Comparison of ENCODE assay signal across 9 mouse cellular contexts in genomic region chr2:156515565-156516185, GRCm38 (mm10). TPM values are rescaled to one million over a fixed set of nuclear protein-coding genes. Genes with fewer than 3 reads are reported as not detected.
DNase-seq lines count a peak whose midpoint lies in the region; ATAC-seq and TF ChIP-seq lines count a peak whose summit lies in the region.
"Had no signal": no experiment of that assay in that cellular context is flagged by ENCODE, and none has a peak within 500 bp of the region (broad histone marks: within the 10 kb centered on the region; RNA-seq: fewer than 3 reads in every experiment).

No protein-coding gene starts in this region.

- no peak overlapping the region for H3K9ac ChIP-seq in heart, postnatal 0 days (replicated peaks; ENCODE audit: low read depth, low read length)

- H3K9me3 ChIP-seq in heart, postnatal 0 days (replicated peaks; ENCODE audit: control insufficient read depth, low read length) = no peaks in the 10 kb centered on the region

- no peak overlapping the region for H3K4me3 ChIP-seq in bone marrow macrophage, adult 2 months (ENCODE audit: insufficient read depth, low read length)
- H3K4me3 ChIP-seq in embryonic fibroblast, embryonic 13.5 days (ENCODE audit: insufficient read depth, low read length) = no peak overlapping the region
- no peak overlapping the region for H3K4me3 ChIP-seq in heart, postnatal 0 days (ENCODE audit: low read depth, low read length)
- H3K4me3 ChIP-seq in thymus, adult 2 months (ENCODE audit: control insufficient read depth, insufficient read depth, low read length) = no peak overlapping the region
- H3K4me3 ChIP-seq: erythroblast, embryonic 14.5 days had no signal

- TF ChIP-seq POLR2A in bone marrow macrophage, adult 2 months (IDR thresholded peaks at IDR 0.05; ENCODE audit: borderline replicate concordance, low read depth, low read length) = no peak
- TF ChIP-seq POLR2A in embryonic fibroblast, embryonic 13.5 days (IDR thresholded peaks at IDR 0.05; ENCODE audit: low read depth, low read length) = no peak
- TF ChIP-seq POLR2A in thymus, adult 2 months (IDR thresholded peaks at IDR 0.05; ENCODE audit: control insufficient read depth, extremely low read depth, insufficient read depth, low read length, poor library complexity) = no peak

- H3K27me3 ChIP-seq in heart, postnatal 0 days (ENCODE audit: control insufficient read depth, insufficient read depth, low read length) = no peaks in the 10 kb centered on the region
- no peaks in the 10 kb centered on the region for H3K27me3 ChIP-seq in thymus, adult 2 months (ENCODE audit: control insufficient read depth, insufficient read depth, low read length)

- TF ChIP-seq EP300 in heart, postnatal 0 days (IDR thresholded peaks at IDR 0.05; ENCODE audit: low read depth) = no peak

- 18% methylated on average over 7 of the region's 7 CpGs for WGBS in heart, postnatal 0 days
- 24% methylated on average over 7 of the region's 7 CpGs for WGBS in thymus, adult 2 months

- H3K27ac ChIP-seq in bone marrow macrophage, adult 2 months (ENCODE audit: insufficient read depth, low read depth, low read length) = no peak overlapping the region
- no peak overlapping the region for H3K27ac ChIP-seq in embryonic fibroblast, embryonic 13.5 days (ENCODE audit: insufficient read depth, low read length)
- no peak overlapping the region for H3K27ac ChIP-seq in heart, postnatal 0 days (ENCODE audit: low read depth)
- H3K27ac ChIP-seq in thymus, adult 2 months (ENCODE audit: control insufficient read depth, insufficient read depth, low read length) = no peak overlapping the region

- peak; percentile 63 for TF ChIP-seq CTCF in bone marrow macrophage, adult 2 months (IDR thresholded peaks at IDR 0.05; ENCODE audit: low read depth, low read length)
- peak; percentile 85 for TF ChIP-seq CTCF in embryonic fibroblast, embryonic 13.5 days (IDR thresholded peaks at IDR 0.05; ENCODE audit: borderline replicate concordance, insufficient read depth, low read length)
- TF ChIP-seq CTCF in heart, postnatal 0 days (IDR thresholded peaks at IDR 0.05; ENCODE audit: low read depth) = peak; percentile 88
- peak; percentile 77; the same call in 1 of the 2 replicates for TF ChIP-seq CTCF in thymus, adult 2 months (IDR thresholded peaks at IDR 0.05; ENCODE audit: borderline replicate concordance, control insufficient read depth, extremely low read depth, insufficient read depth, low read length, poor library complexity)

- no peaks in the 10 kb centered on the region for H3K36me3 ChIP-seq in heart, postnatal 0 days (replicated peaks; ENCODE audit: control insufficient read depth, insufficient read depth, low read length)
- H3K36me3 ChIP-seq in thymus, adult 2 months (ENCODE audit: control insufficient read depth, insufficient read depth, low read length) = no peaks in the 10 kb centered on the region

- ATAC-seq in CD4-positive, CD25-positive, alpha-beta regulatory T cell, adult 4 months = peak; percentile 23
- peak; percentile 35; the same call in 1 of the 2 replicates for ATAC-seq in heart, postnatal 0 days (ENCODE audit: insufficient read depth, low read depth)
- peak; percentile 38; the same call in 1 of the 2 replicates for ATAC-seq in neutrophil, adult 5-6 weeks (ENCODE audit: extremely low read depth, insufficient number of reproducible peaks, low FRiP score, poor library complexity, severe bottlenecking)

- peak; percentile 35 for DNase-seq in heart, postnatal 0 days (ENCODE audit: low spot score)
- DNase-seq in kidney, postnatal 4 days = peak; percentile 89
- peak; percentile 61 to 63 for DNase-seq in lung, adult 18-20 months
- DNase-seq in thymus, adult 2 months = peak; percentile 70

- H3K4me2 ChIP-seq in heart, postnatal 0 days (ENCODE audit: low read depth, low read length) = no peak overlapping the region

- H3K4me1 ChIP-seq in bone marrow macrophage, adult 2 months (ENCODE audit: control insufficient read depth, insufficient read depth, low read length) = no peaks in the 10 kb centered on the region
- no peaks in the 10 kb centered on the region for H3K4me1 ChIP-seq in embryonic fibroblast, embryonic 13.5 days (ENCODE audit: control insufficient read depth, insufficient read depth, low read length)
- no peaks in the 10 kb centered on the region for H3K4me1 ChIP-seq in heart, postnatal 0 days (ENCODE audit: control insufficient read depth, insufficient read depth)
- H3K4me1 ChIP-seq in thymus, adult 2 months (replicated peaks; ENCODE audit: control insufficient read depth, insufficient read depth, low read length) = no peaks in the 10 kb centered on the region

RNA-seq across cellular contexts. Expression of gene Aar2, which starts 31.7 kb away (rescaled TPM):
- 10 to 100 TPM; 32.9 to 42.8 TPM for polyA plus RNA-seq in CD4-positive, CD25-positive, alpha-beta regulatory T cell, adult 4 months (2017; shearing (Covaris generic))
- 13.5 and 14.0 TPM in 2 replicates for polyA plus RNA-seq in bone marrow macrophage, adult 2 months (2012; ENCODE audit: insufficient read depth, insufficient read length, missing spikeins)
- 13.3 and 14.1 TPM in 2 replicates for polyA plus RNA-seq in embryonic fibroblast, embryonic 13.5 days (2011; ENCODE audit: insufficient read length, low read depth, missing spikeins)
- total RNA-seq in heart, postnatal 0 days (2014; rRNA removed; ENCODE audit: low replicate concordance) = 26.7 and 36.2 TPM in 2 replicates
- 18.7 and 19.4 TPM in 2 replicates for polyA plus RNA-seq in heart, postnatal 0 days (2015; fragmentation: Nextera tagmentation; extraction: Ambion mirVana)
- total RNA-seq in neutrophil, adult 5-6 weeks (2017) = 10.5 and 11.2 TPM in 2 replicates
- polyA plus RNA-seq in thymus, adult 2 months (2012; rRNA removed) = 32.6 and 32.7 TPM in 2 replicates

Comparison
In these comparisons a context has a peak if more than half of its experiments do, and no peak if none do; other contexts are left out.
1. DNase-seq: peak in every context shown above with its lines; median percentile 89 in kidney, postnatal 4 days; 70 in thymus, adult 2 months; 62 in lung, adult 18-20 months; 35 in heart, postnatal 0 days.